Mouse (Mus musculus) intestine, embryonic 16.5 days (tissue): ENCODE measurements at regions not wholly inside any gene's neighbourhood (a gene's known extent, or its start where the extent isn't known, plus 50 kb on each side); places are given as distances from the start of the nearest gene placed in this dataset.

ENCODE experiments used
- ATAC-seq: fragments of 200-750 bp; cut with Nextera tagmentation; 2 replicates; pipeline ENCODE4 v1.8.0; 2017; ENCODE audit warnings: moderate TSS enrichment, moderate library complexity
- H3K27ac ChIP-seq: fragments of 300-500 bp; sonication (generic); 2 replicates; pipeline ENCODE4 v1.5.1; 2014; ENCODE audit warnings: mild to moderate bottlenecking, low read length
- H3K27me3 ChIP-seq: fragments of 300-500 bp; sonication (generic); replicated peaks from 2 replicates; pipeline ENCODE4 v1.6.1; 2014; ENCODE audit warnings: low read length, control low read depth, mixed read lengths; ENCODE audit not compliant: control insufficient read depth, insufficient read depth
- H3K36me3 ChIP-seq: fragments of 300-500 bp; sonication (generic); 2 replicates; pipeline ENCODE4 v1.6.1; 2014; ENCODE audit warnings: low read length, control low read depth; ENCODE audit not compliant: control insufficient read depth, insufficient read depth
- H3K4me1 ChIP-seq: fragments of 300-500 bp; sonication (generic); 2 replicates; pipeline ENCODE4 v1.6.1; 2014; ENCODE audit warnings: low read length, control low read depth, mixed read lengths; ENCODE audit not compliant: control insufficient read depth, insufficient read depth
- H3K4me2 ChIP-seq: fragments of 300-500 bp; sonication (generic); 2 replicates; pipeline ENCODE4 v1.6.1; 2014; ENCODE audit warnings: low read depth, low read length, control low read depth
- H3K4me3 ChIP-seq: fragments of 300-500 bp; sonication (generic); 2 replicates; pipeline ENCODE4 v1.5.1; 2014; ENCODE audit warnings: mild to moderate bottlenecking, low read length
- H3K9ac ChIP-seq: fragments of 300-500 bp; sonication (generic); 2 replicates; pipeline ENCODE4 v1.6.1; 2014; ENCODE audit warnings: low read depth, low read length
- H3K9me3 ChIP-seq: fragments of 300-500 bp; sonication (generic); 2 replicates; pipeline ENCODE4 v1.6.1; 2016; ENCODE audit warnings: low read length, control low read depth; ENCODE audit not compliant: control insufficient read depth
- WGBS: fragments of 180-500 bp; shearing (Covaris S2); extraction: QIAGEN DNeasy Blood & Tissue Kit; methylation state at CpG from one replicate; pipeline ENCODE4 v1.1.7; 2014; 5-methylcytosine and 5-hydroxymethylcytosine counted together

- no peak for ATAC-seq
- no peak overlapping the region for H3K4me3 ChIP-seq
- 89% methylated on average over 8 of the region's 8 CpGs for WGBS
- no peak overlapping the region for H3K4me2 ChIP-seq
- no peaks in the 10 kb centered on the region for H3K4me1 ChIP-seq
- H3K36me3 ChIP-seq, result no peaks in the 10 kb centered on the region
- H3K27me3 ChIP-seq, result no peaks in the 10 kb centered on the region
- no peak overlapping the region for H3K27ac ChIP-seq
- H3K9ac ChIP-seq, result no peak overlapping the region
- no peaks in the 10 kb centered on the region for H3K9me3 ChIP-seq
These were observed 198.0 kb upstream of the Satb1 start for GRCm38 (mm10) chr17:52031079-52031478.

- H3K27me3 ChIP-seq, result no peaks in the 10 kb centered on the region
- no peak overlapping the region for H3K9ac ChIP-seq
- H3K4me3 ChIP-seq, result no peak overlapping the region
- H3K4me1 ChIP-seq, result no peaks in the 10 kb centered on the region
- no peak for ATAC-seq
- no peaks in the 10 kb centered on the region for H3K36me3 ChIP-seq
- no peak overlapping the region for H3K4me2 ChIP-seq
- 55% methylated on average over 8 of the region's 8 CpGs for WGBS
- no peak overlapping the region for H3K27ac ChIP-seq
- H3K9me3 ChIP-seq, result no peaks in the 10 kb centered on the region
These were observed 153.8 kb upstream of the Satb1 start for GRCm38 (mm10) chr17:51986920-51987319.

GRCm38 (mm10) chr17:51986212-51986611 is 153.1 kb upstream of the Satb1 start:
- no peaks in the 10 kb centered on the region for H3K36me3 ChIP-seq
- no peak overlapping the region for H3K9ac ChIP-seq
- ATAC-seq, result no peak
- H3K4me2 ChIP-seq, result no peak overlapping the region
- no peak overlapping the region for H3K27ac ChIP-seq
- no peaks in the 10 kb centered on the region for H3K4me1 ChIP-seq
- WGBS, result 63% methylated on average over 14 of the region's 14 CpGs
- no peaks in the 10 kb centered on the region for H3K9me3 ChIP-seq
- no peaks in the 10 kb centered on the region for H3K27me3 ChIP-seq
- H3K4me3 ChIP-seq, result no peak overlapping the region

GRCm38 (mm10) chr17:51979126-51979525 is 146.0 kb upstream of the Satb1 start:
- no peak overlapping the region for H3K27ac ChIP-seq
- no peak overlapping the region for H3K9ac ChIP-seq
- H3K4me3 ChIP-seq, result no peak overlapping the region
- ATAC-seq, result no peak
- no peaks in the 10 kb centered on the region for H3K4me1 ChIP-seq
- H3K27me3 ChIP-seq, result no peaks in the 10 kb centered on the region
- H3K4me2 ChIP-seq, result no peak overlapping the region
- WGBS, result 83% methylated on average over 2 of the region's 2 CpGs
- H3K9me3 ChIP-seq, result no peaks in the 10 kb centered on the region
- H3K36me3 ChIP-seq, result no peaks in the 10 kb centered on the region

- no peaks in the 10 kb centered on the region for H3K27me3 ChIP-seq
- no peak overlapping the region for H3K4me2 ChIP-seq
- H3K36me3 ChIP-seq, result no peaks in the 10 kb centered on the region
- H3K4me1 ChIP-seq, result no peaks in the 10 kb centered on the region
- no peak overlapping the region for H3K4me3 ChIP-seq
- H3K9me3 ChIP-seq, result no peaks in the 10 kb centered on the region
- no peak for ATAC-seq
- no peak overlapping the region for H3K27ac ChIP-seq
- no peak overlapping the region for H3K9ac ChIP-seq
- WGBS, result 41% methylated on average over 3 of the region's 3 CpGs
These were observed 138.4 kb upstream of the Satb1 start for GRCm38 (mm10) chr17:51971444-51971843.

GRCm38 (mm10) chr17:51966573-51967284 is 133.6 kb upstream of the Satb1 start:
- 74% methylated on average over 11 of the region's 11 CpGs for WGBS
- Histone ChIP-seq H3K36me3 (no peaks in the 10 kb centered on the region), H3K4me1 (no peaks in the 10 kb centered on the region), H3K27ac (no peak overlapping the region), H3K27me3 (no peaks in the 10 kb centered on the region), H3K4me2 (no peak overlapping the region), H3K4me3 (no peak overlapping the region), H3K9me3 (no peaks in the 10 kb centered on the region), H3K9ac (no peak overlapping the region)
- ATAC-seq, result no peak

- no peak overlapping the region for H3K9ac ChIP-seq
- no peaks in the 10 kb centered on the region for H3K36me3 ChIP-seq
- no peak overlapping the region for H3K4me2 ChIP-seq
- no peak for ATAC-seq
- no peaks in the 10 kb centered on the region for H3K9me3 ChIP-seq
- H3K4me3 ChIP-seq, result no peak overlapping the region
- no peak overlapping the region for H3K27ac ChIP-seq
- 67% methylated on average over 12 of the region's 12 CpGs for WGBS
- no peaks in the 10 kb centered on the region for H3K27me3 ChIP-seq
- H3K4me1 ChIP-seq, result no peaks in the 10 kb centered on the region
These were observed 129.5 kb upstream of the Satb1 start for GRCm38 (mm10) chr17:51962529-51963110.

- H3K27ac ChIP-seq, result no peak overlapping the region
- H3K36me3 ChIP-seq, result no peaks in the 10 kb centered on the region
- H3K4me1 ChIP-seq, result no peaks in the 10 kb centered on the region
- no peak overlapping the region for H3K4me2 ChIP-seq
- no peak for ATAC-seq
- H3K9ac ChIP-seq, result no peak overlapping the region
- H3K27me3 ChIP-seq, result no peaks in the 10 kb centered on the region
- H3K4me3 ChIP-seq, result no peak overlapping the region
- WGBS, result 83% methylated on average over 4 of the region's 4 CpGs
- H3K9me3 ChIP-seq, result no peaks in the 10 kb centered on the region
These were observed 128.2 kb upstream of the Satb1 start for GRCm38 (mm10) chr17:51961337-51961736.

- Histone ChIP-seq H3K9ac (no peak overlapping the region), H3K4me1 (no peaks in the 10 kb centered on the region), H3K4me2 (no peak overlapping the region), H3K27ac (no peak overlapping the region), H3K9me3 (no peaks in the 10 kb centered on the region), H3K36me3 (no peaks in the 10 kb centered on the region), H3K27me3 (no peaks in the 10 kb centered on the region), H3K4me3 (no peak overlapping the region)
- ATAC-seq, result no peak
- 88% methylated on average over 13 of the region's 13 CpGs for whole genome bisulfite sequencing
These were observed 123.2 kb upstream of the Satb1 start for GRCm38 (mm10) chr17:51956275-51956674.

- no peaks in the 10 kb centered on the region for H3K27me3 ChIP-seq
- H3K4me2 ChIP-seq, result no peak overlapping the region
- no peak overlapping the region for H3K9ac ChIP-seq
- WGBS, result 70% methylated on average over 5 of the region's 5 CpGs
- H3K36me3 ChIP-seq, result no peaks in the 10 kb centered on the region
- no peak for ATAC-seq
- H3K27ac ChIP-seq, result no peak overlapping the region
- no peak overlapping the region for H3K4me3 ChIP-seq
- no peaks in the 10 kb centered on the region for H3K4me1 ChIP-seq
- no peaks in the 10 kb centered on the region for H3K9me3 ChIP-seq
These were observed 104.6 kb upstream of the Satb1 start for GRCm38 (mm10) chr17:51937707-51938106.
